Mouse (Mus musculus) adrenal gland, postnatal 25 days (tissue): ENCODE results near the gene Ksr1. TPM values are rescaled to one million over a fixed set of nuclear protein-coding genes. Genes with fewer than 3 reads are reported as not detected.

ENCODE experiments used
- DNase-seq: peaks from one replicate; pipeline ENCODE4 v3.0.0; 2021; ENCODE audit warnings: mixed read lengths
- total RNA-seq: library from RNA; stranded (reverse); gene quantifications from 2 replicates; pipeline ENCODE4 v1.2.3, GENCODE M21; 2021

Gene Ksr1
- total RNA-seq, 1 experiment from 2014 or later: 15.0 TPM

- DNase-seq: no peak
These were observed 108.7 kb downstream of the Ksr1 start for GRCm38 (mm10) chr11:79037555-79037954.

GRCm38 (mm10) chr11:79036324-79036723 is 109.9 kb downstream of the Ksr1 start:
- DNase-seq: peak; percentile 34

GRCm38 (mm10) chr11:79033636-79034035 is 112.6 kb downstream of the Ksr1 start:
- DNase-seq: no peak

- no peak for DNase-seq
These were observed 113.2 kb downstream of the Ksr1 start for GRCm38 (mm10) chr11:79033021-79033420.

- DNase-seq: no peak
These were observed 114.8 kb downstream of the Ksr1 start for GRCm38 (mm10) chr11:79031452-79031746.

GRCm38 (mm10) chr11:79030570-79031451 is 115.4 kb downstream of the Ksr1 start:
- peak; percentile 94 for DNase-seq

- DNase-seq: no peak
These were observed 122.5 kb downstream of the Ksr1 start for GRCm38 (mm10) chr11:79023751-79024150.

- no peak for DNase-seq
These were observed 122.9 kb downstream of the Ksr1 start for GRCm38 (mm10) chr11:79023342-79023741.

DNA sequence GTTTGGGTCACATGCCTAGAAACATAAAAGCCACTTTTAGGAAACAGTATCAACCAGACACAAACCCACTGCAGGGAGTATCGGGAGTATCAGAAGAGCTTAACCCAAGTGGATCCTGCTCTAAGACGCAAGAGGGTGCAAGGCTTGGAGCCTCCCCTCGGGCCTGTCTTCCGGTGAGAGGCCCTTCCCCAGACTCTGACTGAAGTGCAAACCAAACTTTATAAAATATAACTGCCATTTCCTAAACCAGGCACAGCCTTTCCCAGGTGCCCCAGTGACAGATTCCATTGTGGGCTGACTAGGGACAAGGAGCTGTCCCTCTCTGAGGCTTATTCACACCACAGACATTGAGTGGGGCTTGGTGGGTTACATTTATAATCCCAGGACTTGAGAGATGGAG is 123.4 kb downstream of the Ksr1 start:
- no peak for DNase-seq

- DNase-seq: no peak
These were observed 125.6 kb downstream of the Ksr1 start for GRCm38 (mm10) chr11:79020535-79021045.

DNA sequence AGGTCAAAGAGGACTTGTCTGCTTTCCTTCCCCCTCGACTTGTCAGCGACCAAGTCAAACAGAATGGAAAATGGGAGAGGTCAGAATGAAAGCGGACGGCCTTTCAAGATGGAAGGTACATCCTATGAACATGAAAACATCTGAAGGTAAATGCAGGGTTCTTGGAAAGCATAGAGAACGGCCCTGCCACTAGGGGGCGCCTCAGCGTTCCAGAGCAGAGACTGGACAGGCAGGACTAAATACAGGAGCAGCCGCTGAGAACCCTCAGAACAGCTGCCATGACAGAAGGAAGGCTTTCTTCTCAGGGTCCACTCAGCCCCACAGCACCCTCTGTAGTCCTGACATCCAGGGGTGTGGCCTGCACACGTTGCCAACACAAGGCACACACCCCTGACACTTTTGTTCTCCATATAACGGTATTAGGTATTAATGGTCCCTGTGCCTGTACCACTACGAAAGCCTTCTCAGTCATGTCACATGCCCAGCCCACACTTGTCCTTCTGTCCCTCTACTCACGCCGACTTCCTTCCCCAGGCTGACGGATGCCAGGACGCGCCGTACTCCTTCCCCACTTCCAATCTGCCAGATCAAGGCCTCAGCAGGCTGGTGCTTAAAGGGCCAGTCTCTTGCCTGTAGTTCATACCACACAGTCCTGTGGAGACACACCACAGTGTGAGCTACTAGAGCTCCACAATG is 126.2 kb downstream of the Ksr1 start:
- DNase-seq: peak; percentile 69

DNA sequence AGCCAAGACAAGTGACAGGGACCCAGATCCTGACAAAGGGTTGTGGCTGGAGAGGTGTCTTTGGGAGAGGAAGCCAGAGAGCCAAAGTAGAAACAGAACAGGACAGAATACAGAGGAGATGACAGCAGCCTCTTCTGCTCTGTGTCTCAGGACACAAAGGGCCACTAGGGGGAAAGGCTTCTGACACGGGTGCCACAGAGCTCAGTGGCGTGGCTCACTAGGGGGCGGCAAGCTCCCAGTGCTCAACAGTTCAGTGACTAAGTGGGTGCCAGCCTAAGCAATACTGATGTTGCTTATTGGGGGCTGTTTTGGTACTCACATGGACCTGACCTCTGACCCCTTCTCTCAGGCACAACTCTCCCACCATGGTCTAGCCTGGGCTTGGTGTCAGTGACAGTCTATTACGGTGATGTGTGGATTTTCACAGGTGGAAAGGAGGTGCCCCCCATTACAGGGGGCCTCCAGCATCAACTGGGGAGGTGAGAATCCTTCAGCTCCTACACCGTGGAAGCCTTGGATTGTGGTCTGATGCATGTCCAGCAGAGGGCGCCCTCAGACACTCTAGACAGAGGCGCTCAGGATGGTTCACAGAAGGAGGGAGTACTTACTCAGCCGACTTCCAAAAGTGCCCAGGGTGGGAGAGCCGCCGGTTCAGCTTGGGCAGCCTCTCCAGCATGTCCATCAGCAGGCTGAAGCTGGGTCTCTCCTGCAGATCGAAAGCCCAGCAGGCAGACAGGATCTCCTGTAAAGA is 127.1 kb downstream of the Ksr1 start:
- peak; percentile 81 for DNase-seq

- no peak for DNase-seq
These were observed 129.0 kb downstream of the Ksr1 start for GRCm38 (mm10) chr11:79017161-79017606.

DNA sequence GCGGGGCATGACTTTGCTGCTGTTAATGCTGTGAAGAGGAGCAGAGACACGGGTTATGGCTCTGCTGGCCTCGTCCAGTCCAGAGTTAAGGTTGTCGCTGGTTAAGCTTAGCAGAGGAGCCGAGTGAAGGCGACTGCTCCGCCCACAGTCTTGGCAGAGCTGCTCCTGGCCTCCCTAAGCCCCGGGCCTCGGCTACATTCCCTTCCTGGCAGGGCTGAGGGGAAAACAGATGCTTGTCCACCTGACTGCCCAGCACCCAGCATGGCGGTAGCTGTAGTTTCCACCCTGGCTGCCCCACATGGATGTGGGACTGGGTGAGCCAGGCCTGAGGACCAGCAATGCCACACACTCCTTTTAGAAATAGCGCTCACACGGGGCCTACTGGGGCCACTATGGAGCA is 130.0 kb downstream of the Ksr1 start:
- DNase-seq: no peak

DNA sequence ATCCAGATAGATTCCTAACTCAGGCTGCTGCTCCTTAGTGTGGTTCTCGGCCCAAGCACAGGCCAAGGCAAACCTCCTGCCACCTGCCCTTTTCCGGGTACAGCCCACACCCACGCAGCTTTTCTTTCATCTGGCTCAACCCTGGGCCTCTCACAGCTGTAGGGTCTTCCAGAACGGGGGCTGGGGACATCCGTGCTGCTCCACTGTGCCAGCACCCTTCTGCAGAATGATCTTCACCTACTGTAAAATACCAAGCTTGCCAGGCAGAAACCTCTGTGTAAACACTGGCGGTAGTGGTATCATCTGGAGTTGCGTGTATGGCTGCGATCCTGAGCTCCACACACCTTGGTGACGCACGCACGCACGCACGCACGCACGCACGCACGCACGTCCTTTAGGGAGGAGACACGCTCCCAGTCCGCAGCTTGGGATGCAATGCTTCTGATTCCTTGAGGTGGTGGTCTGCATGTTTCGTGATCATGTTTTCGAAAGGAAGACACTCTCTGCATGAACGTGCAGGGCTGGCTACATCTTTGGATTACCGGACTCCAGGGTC is 130.5 kb downstream of the Ksr1 start:
- DNase-seq: no peak

- no peak for DNase-seq
These were observed 131.4 kb downstream of the Ksr1 start for GRCm38 (mm10) chr11:79014602-79015325.

GRCm38 (mm10) chr11:79013806-79014205 is 132.4 kb downstream of the Ksr1 start:
- no peak for DNase-seq

GRCm38 (mm10) chr11:79013056-79013455 is 133.2 kb downstream of the Ksr1 start:
- no peak for DNase-seq

- DNase-seq: no peak
These were observed 133.7 kb downstream of the Ksr1 start for GRCm38 (mm10) chr11:79012529-79012928.

DNA sequence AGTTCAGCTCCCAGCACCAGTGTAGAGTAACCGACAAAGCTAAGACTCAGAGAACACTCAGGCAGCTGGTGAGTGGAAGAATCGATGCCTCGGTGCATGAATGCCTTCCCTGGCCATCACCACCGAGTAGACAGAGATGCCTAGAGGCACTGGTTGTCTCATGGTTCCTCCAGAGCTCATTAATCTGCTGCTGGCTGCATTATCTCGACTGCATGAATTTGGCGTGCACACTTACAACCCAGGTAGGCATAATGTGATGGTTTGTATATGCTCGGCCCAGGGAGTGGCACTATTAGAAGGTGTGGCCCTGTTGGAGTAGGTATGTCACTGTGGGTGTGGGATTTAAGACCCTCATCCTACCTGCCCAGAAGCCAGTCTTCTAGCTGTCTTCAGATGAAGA is 137.3 kb downstream of the Ksr1 start:
- DNase-seq: no peak

DNA sequence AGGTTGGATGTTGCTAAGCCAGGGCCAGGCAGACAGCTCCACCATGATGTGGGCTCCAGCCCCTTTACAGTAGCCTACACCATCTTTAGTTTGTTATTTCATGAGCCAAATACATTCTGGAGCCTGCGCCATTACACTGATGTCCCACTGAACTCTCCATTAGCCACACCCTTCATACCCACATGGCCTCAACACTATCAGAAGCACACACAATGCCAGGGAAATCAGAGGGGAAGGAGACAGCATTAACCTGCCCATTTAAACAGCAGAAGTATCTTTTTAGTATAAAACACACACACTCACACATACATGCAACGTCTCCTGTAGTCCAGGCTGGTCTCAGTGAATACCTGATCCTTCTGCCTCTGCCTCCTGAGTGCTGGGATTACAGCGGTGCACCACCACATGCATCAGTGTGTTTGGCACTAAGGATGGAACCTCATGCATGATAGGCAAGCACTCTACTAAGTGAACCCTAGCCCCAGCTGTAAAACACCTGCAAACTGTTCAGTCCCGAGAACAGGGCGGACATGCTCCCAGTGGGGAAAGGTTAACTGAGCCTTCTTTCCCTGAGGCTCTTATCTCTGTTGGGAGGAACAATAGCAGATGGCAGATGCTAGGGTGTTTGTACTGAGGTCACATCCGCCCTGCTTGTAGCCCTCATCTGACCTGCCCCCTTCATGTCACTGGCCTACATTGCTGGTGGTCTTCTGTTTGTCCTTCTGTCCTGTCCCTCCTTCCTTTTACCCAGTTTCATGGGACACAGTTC is 138.0 kb downstream of the Ksr1 start:
- DNase-seq: no peak
